Mouse (Mus musculus) hindbrain, embryonic 12.5 days (tissue): ENCODE measurements at regions not wholly inside any gene's neighbourhood (a gene's known extent, or its start where the extent isn't known, plus 50 kb on each side); places are given as distances from the start of the nearest gene placed in this dataset.

Experiments used
- ATAC-seq: fragments of 200-750 bp; cut with Nextera tagmentation; 2 replicates; pipeline ENCODE4 v1.8.0; 2017; ENCODE audit warnings: moderate TSS enrichment; ENCODE audit not compliant: low FRiP score
- H3K27ac ChIP-seq: fragments of 300-500 bp; sonication (generic); 2 replicates; pipeline ENCODE4 v1.5.1; 2016; ENCODE audit warnings: mild to moderate bottlenecking
- H3K27me3 ChIP-seq: fragments of 300-500 bp; sonication (generic); 2 replicates; pipeline ENCODE4 v1.6.1; 2016; ENCODE audit warnings: mild to moderate bottlenecking
- H3K36me3 ChIP-seq: fragments of 300-500 bp; sonication (generic); 2 replicates; pipeline ENCODE4 v1.6.1; 2016; ENCODE audit warnings: mild to moderate bottlenecking
- H3K4me1 ChIP-seq: fragments of 300-500 bp; sonication (generic); 2 replicates; pipeline ENCODE4 v1.6.1; 2016
- H3K4me2 ChIP-seq: fragments of 300-500 bp; sonication (generic); replicated peaks from 2 replicates; pipeline ENCODE4 v1.6.1; 2016; ENCODE audit warnings: mild to moderate bottlenecking
- H3K4me3 ChIP-seq: fragments of 300-500 bp; sonication (generic); 2 replicates; pipeline ENCODE4 v1.5.1; 2016; ENCODE audit warnings: mild to moderate bottlenecking
- H3K9ac ChIP-seq: fragments of 300-500 bp; sonication (generic); 2 replicates; pipeline ENCODE4 v1.6.1; 2016; ENCODE audit warnings: mild to moderate bottlenecking, moderate library complexity
- H3K9me3 ChIP-seq: fragments of 300-500 bp; sonication (generic); replicated peaks from 2 replicates; pipeline ENCODE4 v1.6.1; 2016; ENCODE audit warnings: mild to moderate bottlenecking
- WGBS: fragments of 180-500 bp; shearing (Covaris S2); methylation state at CpG from one replicate; pipeline ENCODE4 v1.1.7; 2016; 5-methylcytosine and 5-hydroxymethylcytosine counted together

GRCm38 (mm10) chr6:98502726-98503125, 160.2 kb upstream of the Gm765 start:
- Histone ChIP-seq H3K4me1 (no peaks in the 10 kb centered on the region), H3K27me3 (no peaks in the 10 kb centered on the region), H3K4me2 (no peak overlapping the region), H3K4me3 (no peak overlapping the region), H3K9me3 (no peaks in the 10 kb centered on the region), H3K36me3 (no peaks in the 10 kb centered on the region), H3K9ac (no peak overlapping the region), H3K27ac (no peak overlapping the region)
- no peak for ATAC-seq
- 77% methylated on average over 2 of the region's 2 CpGs for WGBS

GRCm38 (mm10) chr6:98499721-98500120, 157.2 kb upstream of the Gm765 start:
- no peak for ATAC-seq
- Histone ChIP-seq H3K9me3 (no peaks in the 10 kb centered on the region), H3K4me3 (no peak overlapping the region), H3K36me3 (no peaks in the 10 kb centered on the region), H3K4me1 (no peaks in the 10 kb centered on the region), H3K4me2 (no peak overlapping the region), H3K27ac (no peak overlapping the region), H3K9ac (no peak overlapping the region), H3K27me3 (no peaks in the 10 kb centered on the region)
- WGBS, result 72% methylated on average over 5 of the region's 5 CpGs

- 85% methylated on average over 3 of the region's 3 CpGs for WGBS
- Histone ChIP-seq H3K36me3 (no peaks in the 10 kb centered on the region), H3K27me3 (no peaks in the 10 kb centered on the region), H3K27ac (no peak overlapping the region), H3K4me1 (no peaks in the 10 kb centered on the region), H3K9ac (no peak overlapping the region), H3K9me3 (no peaks in the 10 kb centered on the region), H3K4me2 (no peak overlapping the region), H3K4me3 (no peak overlapping the region)
- no peak for ATAC-seq
Measured at GRCm38 (mm10) chr6:98486626-98487025, 144.1 kb upstream of the Gm765 start.

GRCm38 (mm10) chr6:98483319-98484123, 141.0 kb upstream of the Gm765 start:
- Histone ChIP-seq H3K36me3 (no peaks in the 10 kb centered on the region), H3K27me3 (no peaks in the 10 kb centered on the region), H3K9ac (no peak overlapping the region), H3K9me3 (no peaks in the 10 kb centered on the region), H3K4me3 (no peak overlapping the region), H3K4me2 (no peak overlapping the region), H3K27ac (no peak overlapping the region), H3K4me1 (no peaks in the 10 kb centered on the region)
- no peak for ATAC-seq
- WGBS, result 40% methylated on average over 3 of the region's 3 CpGs

- Histone ChIP-seq H3K27ac (no peak overlapping the region), H3K27me3 (no peaks in the 10 kb centered on the region), H3K4me2 (no peak overlapping the region), H3K4me1 (no peaks in the 10 kb centered on the region), H3K9me3 (no peaks in the 10 kb centered on the region), H3K4me3 (no peak overlapping the region), H3K9ac (no peak overlapping the region), H3K36me3 (no peaks in the 10 kb centered on the region)
- 86% methylated on average over 2 of the region's 2 CpGs for WGBS
- ATAC-seq, result no peak
Measured at GRCm38 (mm10) chr6:98482319-98482718, 139.8 kb upstream of the Gm765 start.

GRCm38 (mm10) chr6:98467563-98467962, 125.0 kb upstream of the Gm765 start:
- no peak overlapping the region for H3K27ac ChIP-seq
- H3K9ac ChIP-seq, result no peak overlapping the region
- H3K4me3 ChIP-seq, result no peak overlapping the region
- no peak overlapping the region for H3K4me2 ChIP-seq
- H3K4me1 ChIP-seq, result no peaks in the 10 kb centered on the region
- ATAC-seq, result no peak
- H3K9me3 ChIP-seq, result no peaks in the 10 kb centered on the region
- no peaks in the 10 kb centered on the region for H3K27me3 ChIP-seq
- no peaks in the 10 kb centered on the region for H3K36me3 ChIP-seq

- Histone ChIP-seq H3K4me2 (no peak overlapping the region), H3K27me3 (no peaks in the 10 kb centered on the region), H3K27ac (no peak overlapping the region), H3K9me3 (no peaks in the 10 kb centered on the region), H3K36me3 (no peaks in the 10 kb centered on the region), H3K4me3 (no peak overlapping the region), H3K4me1 (no peaks in the 10 kb centered on the region), H3K9ac (no peak overlapping the region)
- no peak for ATAC-seq
- 71% methylated on average over 7 of the region's 7 CpGs for WGBS
Measured at GRCm38 (mm10) chr6:98452277-98452676, 109.7 kb upstream of the Gm765 start.

GRCm38 (mm10) chr6:98435676-98436075, 93.1 kb upstream of the Gm765 start:
- peaks cover 5% of the 10 kb centered on the region for H3K4me1 ChIP-seq
- H3K27me3 ChIP-seq, result no peaks in the 10 kb centered on the region
- H3K9me3 ChIP-seq, result no peaks in the 10 kb centered on the region
- H3K36me3 ChIP-seq, result no peaks in the 10 kb centered on the region
- WGBS, result 14% methylated on average over 6 of the region's 6 CpGs
- H3K4me3 ChIP-seq, result no peak overlapping the region
- no peak overlapping the region for H3K27ac ChIP-seq
- no peak overlapping the region for H3K9ac ChIP-seq
- ATAC-seq, result no peak
- H3K4me2 ChIP-seq, result peak overlapping the region; percentile 16

- WGBS, result 52% methylated on average over 6 of the region's 6 CpGs
- Histone ChIP-seq H3K4me2 (no peak overlapping the region), H3K4me3 (no peak overlapping the region)
Measured at GRCm38 (mm10) chr6:98433286-98433685, 90.7 kb upstream of the Gm765 start.

GRCm38 (mm10) chr6:98429120-98429519, 86.6 kb upstream of the Gm765 start:
- Histone ChIP-seq H3K4me3 (no peak overlapping the region), H3K27ac (no peak overlapping the region), H3K36me3 (no peaks in the 10 kb centered on the region), H3K27me3 (no peaks in the 10 kb centered on the region), H3K4me1 (no peaks in the 10 kb centered on the region), H3K4me2 (no peak overlapping the region), H3K9ac (no peak overlapping the region), H3K9me3 (no peaks in the 10 kb centered on the region)
- no peak for ATAC-seq
- 76% methylated on average over 5 of the region's 5 CpGs for WGBS

More at GRCm38 (mm10) chr6:98433286-98433685, 90.7 kb upstream of the Gm765 start:
- H3K9ac ChIP-seq, result no peak overlapping the region
- H3K36me3 ChIP-seq, result no peaks in the 10 kb centered on the region
- H3K4me1 ChIP-seq, result peaks cover 5% of the 10 kb centered on the region
- no peaks in the 10 kb centered on the region for H3K27me3 ChIP-seq
- no peaks in the 10 kb centered on the region for H3K9me3 ChIP-seq
- ATAC-seq, result no peak
- H3K27ac ChIP-seq, result no peak overlapping the region

- WGBS, result 82% methylated on average over 1 of the region's 1 CpGs
- Histone ChIP-seq H3K9ac (no peak overlapping the region), H3K4me3 (no peak overlapping the region), H3K4me1 (no peaks in the 10 kb centered on the region), H3K9me3 (no peaks in the 10 kb centered on the region), H3K36me3 (no peaks in the 10 kb centered on the region), H3K27ac (no peak overlapping the region), H3K27me3 (no peaks in the 10 kb centered on the region), H3K4me2 (no peak overlapping the region)
- ATAC-seq, result no peak
Measured at GRCm38 (mm10) chr6:98402605-98403004, 60.1 kb upstream of the Gm765 start.

- 43% methylated on average over 5 of the region's 5 CpGs for WGBS
- no peaks in the 10 kb centered on the region for H3K27me3 ChIP-seq
- H3K4me2 ChIP-seq, result no peak overlapping the region
Measured at GRCm38 (mm10) chr6:98394589-98394988, 52.0 kb upstream of the Gm765 start.

More at GRCm38 (mm10) chr6:98394589-98394988, 52.0 kb upstream of the Gm765 start:
- no peak overlapping the region for H3K4me3 ChIP-seq
- ATAC-seq, result no peak
- H3K27ac ChIP-seq, result no peak overlapping the region
- H3K9ac ChIP-seq, result no peak overlapping the region
- H3K4me1 ChIP-seq, result no peaks in the 10 kb centered on the region
- no peaks in the 10 kb centered on the region for H3K9me3 ChIP-seq
- no peaks in the 10 kb centered on the region for H3K36me3 ChIP-seq
